Mouse (Mus musculus): Measurements from ENCODE around the gene Gm14569. TPM values are rescaled to one million over a fixed set of nuclear protein-coding genes. Genes with fewer than 3 reads are reported as not detected.

Gm14569 gene
- polyA plus RNA-seq, 1 experiment from 2014 or later = not detected

DNA sequence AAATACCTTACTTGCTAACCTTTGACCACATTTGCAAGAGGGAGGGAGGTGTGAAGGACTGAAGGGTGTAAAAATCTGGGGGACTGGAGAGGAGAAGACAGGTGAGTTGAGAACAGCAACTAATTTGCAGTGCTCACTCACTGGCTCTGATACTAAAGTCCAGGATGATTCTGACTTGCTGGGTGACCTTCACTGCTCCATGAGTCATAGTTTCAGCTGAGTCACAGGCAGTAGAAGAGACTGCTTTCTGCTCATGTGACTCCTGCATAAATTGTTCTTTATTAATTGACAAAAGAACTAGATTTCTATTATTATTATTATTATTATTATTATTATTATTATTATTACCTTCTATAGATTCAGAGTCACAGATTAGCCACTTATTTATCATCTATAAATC is 106.3 kb downstream of the Gm14569 start:
- ChIA-PET CTCF (no interaction called here), POLR2A (no interaction called here)
- H3K27me3 ChIP-seq = peaks cover 32% of the 10 kb centered on the region
- DNase-seq (ENCODE audit: low read depth, low spot score) = no peak
- no peak for ATAC-seq
- no peak for TF ChIP-seq CTCF (IDR thresholded peaks at IDR 0.05)
- in situ Hi-C loops (cut with MboI; ENCODE audit: low pct_unique_long_range_greater_than_20kb) = loop anchor here (25.0 kb wide), 1 partner anchor 373 kb away; no protein-coding TSS in a partner anchor

Other genes starting within 250 kb of the Gm14569 start
- gene Lonrf3, start 163.5 kb downstream of the Gm14569 start, polyA plus RNA-seq (2021) = 0.22 TPM
- not detected for gene Gm6268, start 90.5 kb downstream of the Gm14569 start, polyA plus RNA-seq (2021)
- gene Pgrmc1, start 106.4 kb upstream of the Gm14569 start, polyA plus RNA-seq (2021) = 154 TPM
- 2.5 TPM for gene Akap17b, start 153.6 kb upstream of the Gm14569 start, polyA plus RNA-seq (2021)